ENCODE assay signal across 21 mouse cellular contexts in genomic region chr5:36534455-36535030, GRCm38 (mm10). TPM values are rescaled to one million over a fixed set of nuclear protein-coding genes. Genes with fewer than 3 reads are reported as not detected.
DNase-seq lines count a peak whose midpoint lies in the region; ATAC-seq and TF ChIP-seq lines count a peak whose summit lies in the region.
"Had no signal": no experiment of that assay in that cellular context is flagged by ENCODE, and none has a peak within 500 bp of the region (broad histone marks: within the 10 kb centered on the region; RNA-seq: fewer than 3 reads in every experiment).

No protein-coding gene starts in this region.

- peak; percentile 65 to 73; a peak in 3 of 4 replicates for TF ChIP-seq EP300 in MEL (IDR thresholded peaks at IDR 0.05; ENCODE audit: low read depth in 1 of 2, low read length in 2 of 2)

- WGBS in lung, adult 2 months = 56% methylated on average over 6 of the region's 6 CpGs

- no peak for TF ChIP-seq POLR2A in MEL (IDR thresholded peaks at IDR 0.05; ENCODE audit: control insufficient read depth in 1 of 2, insufficient read depth in 1 of 2, low read depth in 1 of 2, low read length in 2 of 2, poor library complexity in 1 of 2)
- no peak for TF ChIP-seq POLR2A in lung, adult 2 months (IDR thresholded peaks at IDR 0.05; ENCODE audit: borderline replicate concordance, extremely low read depth, low read depth, low read length)

- peaks cover 46% of the 10 kb centered on the region for H3K36me3 ChIP-seq in megakaryocyte, embryonic 14.5 days (replicated peaks; ENCODE audit: low read length)
- peaks cover 0 to 42% of the 10 kb centered on the region in 2 experiments; a peak in 2 of 4 replicates for H3K36me3 ChIP-seq in MEL (ENCODE audit: control insufficient read depth in 1 of 2, insufficient read depth in 2 of 2, low read length in 2 of 2)
- no peaks in the 10 kb centered on the region for H3K36me3 ChIP-seq in splenic B cell, adult 2 months (ENCODE audit: control insufficient read depth, insufficient read depth, low read length, poor library complexity, severe bottlenecking)
- H3K36me3 ChIP-seq: embryonic facial prominence, embryonic 13.5 days; forebrain, embryonic 12.5 days; heart, embryonic 13.5 days; hindbrain, embryonic 12.5 days had no signal

- peaks cover 6% of the 10 kb centered on the region for H3K79me2 ChIP-seq in MEL (ENCODE audit: control insufficient read depth, insufficient read depth, low read length, poor library complexity)

- no peaks in the 10 kb centered on the region for H3K27me3 ChIP-seq in megakaryocyte, embryonic 14.5 days (replicated peaks)
- no peaks in the 10 kb centered on the region for H3K27me3 ChIP-seq in MEL (ENCODE audit: control insufficient read depth in 1 of 2, insufficient read depth in 2 of 2, low read length in 2 of 2)
- H3K27me3 ChIP-seq in splenic B cell, adult 2 months (ENCODE audit: control insufficient read depth, insufficient read depth, low read length, poor library complexity, severe bottlenecking) = no peaks in the 10 kb centered on the region
- H3K27me3 ChIP-seq: embryonic facial prominence, embryonic 13.5 days; forebrain, embryonic 12.5 days; heart, embryonic 13.5 days; hindbrain, embryonic 12.5 days had no signal

- no peak for TF ChIP-seq RAD21 in MEL (IDR thresholded peaks at IDR 0.05; ENCODE audit: low read depth, low read length)

- peaks cover 99% of the 10 kb centered on the region for H3K4me1 ChIP-seq in megakaryocyte, embryonic 14.5 days
- H3K4me1 ChIP-seq in MEL (ENCODE audit: control insufficient read depth in 1 of 2, insufficient read depth in 2 of 2, low read length in 2 of 2) = peaks cover 29 to 36% of the 10 kb centered on the region in 2 experiments
- peaks cover 2% of the 10 kb centered on the region; the same call in 1 of the 2 replicates for H3K4me1 ChIP-seq in lung, adult 2 months (ENCODE audit: control insufficient read depth, insufficient read depth, low read length)

- H3K4me3 ChIP-seq in megakaryocyte, embryonic 14.5 days (replicated peaks) = peak overlapping the region; percentile 5
- no peak overlapping the region for H3K4me3 ChIP-seq in MEL (ENCODE audit: control insufficient read depth in 1 of 2, insufficient read depth in 1 of 2, low read depth in 2 of 2, low read length in 2 of 2)
- no peak overlapping the region for H3K4me3 ChIP-seq in lung, adult 2 months (replicated peaks; ENCODE audit: extremely low read depth, low read depth, low read length)
- H3K4me3 ChIP-seq: embryonic facial prominence, embryonic 13.5 days; forebrain, embryonic 12.5 days; heart, embryonic 13.5 days; hindbrain, embryonic 12.5 days had no signal

- TF ChIP-seq CTCF in MEL (IDR thresholded peaks at IDR 0.05 in 2 of 3, conservative IDR thresholded peaks at IDR 0.05 in 1 of 3; ENCODE audit: control insufficient read depth in 1 of 3, insufficient read depth in 1 of 3, low read depth in 2 of 3, low read length in 3 of 3, poor library complexity in 1 of 3, severe bottlenecking in 1 of 3) = no peak
- TF ChIP-seq CTCF in lung, adult 2 months (IDR thresholded peaks at IDR 0.05; ENCODE audit: insufficient read depth, low read length) = no peak

- DNase-seq in A20 (ENCODE audit: low read depth, low spot score) (peak; percentile 69), MEL (ENCODE audit: low read depth, low spot score) (peak; percentile 53), adipocyte (ENCODE audit: low spot score) (no peak)
- peak; percentile 46 for DNase-seq in splenic B cell, adult 2 months (ENCODE audit: low read depth, low spot score)
- DNase-seq in lung, adult 2 months = no peak
- DNase-seq: adrenal gland, postnatal 14 days; cerebellum, adult 18-20 months; cerebellum, adult 9-11 months; cerebellum, postnatal 36 days; gastrocnemius, postnatal 14 days; heart, adult 11 months; heart, postnatal 4 days had no signal

- no peak for ATAC-seq in megakaryocyte, adult 5-6 weeks (ENCODE audit: poor library complexity, severe bottlenecking)
- ATAC-seq: forebrain, embryonic 16.5 days; hindbrain, embryonic 16.5 days; inflammation-experienced regulatory T-cells, adult 6 months had no signal

- H3K9me3 ChIP-seq in megakaryocyte, embryonic 14.5 days = no peaks in the 10 kb centered on the region
- H3K9me3 ChIP-seq in MEL (replicated peaks; ENCODE audit: insufficient read depth, low read length) = no peaks in the 10 kb centered on the region
- H3K9me3 ChIP-seq: embryonic facial prominence, embryonic 13.5 days; forebrain, embryonic 12.5 days; heart, embryonic 13.5 days; hindbrain, embryonic 12.5 days had no signal

- H3K9ac ChIP-seq in MEL (ENCODE audit: control insufficient read depth, low read depth, low read length, poor library complexity, severe bottlenecking) = no peak overlapping the region; the same call in 1 of the 2 replicates
- H3K9ac ChIP-seq: embryonic facial prominence, embryonic 13.5 days; forebrain, embryonic 12.5 days; heart, embryonic 13.5 days; hindbrain, embryonic 12.5 days had no signal

- peak overlapping the region; percentile 26 for H3K27ac ChIP-seq in MEL (ENCODE audit: control insufficient read depth, low read depth, low read length)
- H3K27ac ChIP-seq: embryonic facial prominence, embryonic 13.5 days; forebrain, embryonic 12.5 days; heart, embryonic 13.5 days; hindbrain, embryonic 12.5 days had no signal

TF ChIP-seq in MEL, 35 proteins besides CTCF, POLR2A, EP300 and RAD21:
- TF ChIP-seq CHD1 (IDR thresholded peaks at IDR 0.05; ENCODE audit: low read depth, low read length) (no peak), CHD2 (IDR thresholded peaks at IDR 0.05; ENCODE audit: low read length) (no peak), POLR2AphosphoS2 (IDR thresholded peaks at IDR 0.05; ENCODE audit: low read length) (no peak), E2F4 (IDR thresholded peaks at IDR 0.05; ENCODE audit: borderline replicate concordance, low read depth, low read length) (no peak), ZKSCAN1 (IDR thresholded peaks at IDR 0.05; ENCODE audit: low read depth, low read length) (no peak), TAL1 (IDR thresholded peaks at IDR 0.05; ENCODE audit: low read length) (peak; percentile 65), GATA1 (IDR thresholded peaks at IDR 0.05; ENCODE audit: low read depth, low read length) (peak; percentile 75), ELF1 (IDR thresholded peaks at IDR 0.05; ENCODE audit: low read depth, low read length) (no peak), ZNF384 (IDR thresholded peaks at IDR 0.05; ENCODE audit: low read depth, low read length) (no peak), JUND (IDR thresholded peaks at IDR 0.05; ENCODE audit: low read depth, low read length) (no peak), ZC3H11A (IDR thresholded peaks at IDR 0.05; ENCODE audit: low read depth, low read length) (no peak), NRF1 (IDR thresholded peaks at IDR 0.05; ENCODE audit: insufficient read depth, low read depth, low read length, poor library complexity, severe bottlenecking) (0 out of 2 replicates have a peak, but pooled peaks have one; percentile 15), MAZ (IDR thresholded peaks at IDR 0.05; ENCODE audit: low read depth, low read length) (no peak), GABPA (IDR thresholded peaks at IDR 0.05; ENCODE audit: low read depth, low read length) (no peak), MYB (IDR thresholded peaks at IDR 0.05; ENCODE audit: low read depth, low read length) (no peak), BHLHE40 (IDR thresholded peaks at IDR 0.05; ENCODE audit: borderline replicate concordance, low read depth, low read length) (no peak), USF1 (IDR thresholded peaks at IDR 0.05; ENCODE audit: low read depth, low read length) (peak; percentile 19; the same call in 1 of the 2 replicates), SIN3A (IDR thresholded peaks at IDR 0.05; ENCODE audit: low read length) (0 out of 2 replicates have a peak, but pooled peaks have one; percentile 37), RCOR1 (IDR thresholded peaks at IDR 0.05; ENCODE audit: low read depth, low read length) (0 out of 2 replicates have a peak, but pooled peaks have one; percentile 37), TCF12 (IDR thresholded peaks at IDR 0.05; ENCODE audit: low read depth, low read length) (peak; percentile 83), TBP (IDR thresholded peaks at IDR 0.05; ENCODE audit: low read depth, low read length) (no peak), UBTF (IDR thresholded peaks at IDR 0.05; ENCODE audit: borderline replicate concordance, insufficient read depth, low read depth, low read length) (no peak), HCFC1 (IDR thresholded peaks at IDR 0.05; ENCODE audit: low read depth, low read length) (no peak), MXI1 (IDR thresholded peaks at IDR 0.05; ENCODE audit: low read depth, low read length) (0 out of 2 replicates have a peak, but pooled peaks have one; percentile 25), ETS1 (IDR thresholded peaks at IDR 0.05; ENCODE audit: low read depth, low read length) (peak; percentile 46; the same call in 1 of the 2 replicates)

RNA-seq across cellular contexts. Expression of gene Ccdc96, which starts 50.2 kb away (rescaled TPM):
- 0.57 TPM in 1 of 2 replicates, not detected in the other for polyA plus RNA-seq in megakaryocyte, embryonic 14.5 days (2012; ENCODE audit: insufficient read depth, low replicate concordance)
- 0.57 TPM in 1 of 2 replicates, not detected in the other for total RNA-seq in megakaryocyte, adult 5-6 weeks (2015)
- 0.08 and 0.18 TPM in 2 replicates for total RNA-seq in megakaryocyte, adult 5-6 weeks (2017)
- total RNA-seq in MEL (2012; rRNA removed) = 0.23 and 0.31 TPM in 2 replicates
- polyA plus RNA-seq in MEL (2012; ENCODE audit: insufficient read depth in 1 of 2, insufficient read length in 2 of 2, low read depth in 1 of 2, low replicate concordance in 2 of 2, missing spikeins in 1 of 2) = under 1 TPM in 1 of 2 experiments, not detected in 1; 0.64 TPM
- polyA plus RNA-seq in lung, adult 2 months (2012; rRNA removed) = 0.37 and 0.82 TPM in 2 replicates

RNA-seq across cellular contexts. Expression of gene Tada2b, which starts 50.5 kb away (rescaled TPM):
- polyA plus RNA-seq in megakaryocyte, embryonic 14.5 days (2012; ENCODE audit: insufficient read depth, low replicate concordance) = 37.5 and 60.1 TPM in 2 replicates
- total RNA-seq in megakaryocyte, adult 5-6 weeks (2015) = 12.0 and 14.0 TPM in 2 replicates
- 16.5 and 23.3 TPM in 2 replicates for total RNA-seq in megakaryocyte, adult 5-6 weeks (2017)
- 8.9 and 9.6 TPM in 2 replicates for total RNA-seq in MEL (2012; rRNA removed)
- polyA plus RNA-seq in MEL (2012; ENCODE audit: insufficient read depth in 1 of 2, insufficient read length in 2 of 2, low read depth in 1 of 2, low replicate concordance in 2 of 2, missing spikeins in 1 of 2) = 10 to 100 TPM in 1 of 2 experiments, not detected in 1; 24.9 TPM
- polyA plus RNA-seq in lung, adult 2 months (2012; rRNA removed) = 13.4 and 13.9 TPM in 2 replicates

RNA-seq across cellular contexts. Expression of gene Tbc1d14, which starts 58.5 kb away (rescaled TPM):
- 7.1 and 8.7 TPM in 2 replicates for polyA plus RNA-seq in megakaryocyte, embryonic 14.5 days (2012; ENCODE audit: insufficient read depth, low replicate concordance)
- 22.3 and 25.5 TPM in 2 replicates for total RNA-seq in megakaryocyte, adult 5-6 weeks (2015)
- total RNA-seq in megakaryocyte, adult 5-6 weeks (2017) = 11.2 and 16.2 TPM in 2 replicates
- 7.3 and 9.6 TPM in 2 replicates for total RNA-seq in MEL (2012; rRNA removed)
- 10 to 100 TPM in 1 of 2 experiments, not detected in 1; 35.6 TPM for polyA plus RNA-seq in MEL (2012; ENCODE audit: insufficient read depth in 1 of 2, insufficient read length in 2 of 2, low read depth in 1 of 2, low replicate concordance in 2 of 2, missing spikeins in 1 of 2)
- 19.2 and 30.2 TPM in 2 replicates for polyA plus RNA-seq in lung, adult 2 months (2012; rRNA removed)

Comparison
In these comparisons a context has a peak if more than half of its experiments do, and no peak if none do; other contexts are left out.
1. DNase-seq: peak in A20 (single experiment), MEL (single experiment) and splenic B cell, adult 2 months (single experiment); none in adipocyte (single experiment) and lung, adult 2 months (single experiment).